Mouse (Mus musculus) bone marrow macrophage, adult 2 months (primary cell): ENCODE measurements around the gene Pak3.

Experiments
- CTCF ChIP-seq: IDR thresholded peaks from 2 replicates; pipeline ENCODE4 v1.5.1; 2012; ENCODE audit warnings: low read depth, mild to moderate bottlenecking, low read length, moderate library complexity
- POLR2A ChIP-seq: IDR thresholded peaks from 2 replicates; pipeline ENCODE4 v1.6.1; 2012; ENCODE audit warnings: mild to moderate bottlenecking, low read depth, low read length, borderline replicate concordance

- TF ChIP-seq CTCF (no peak), POLR2A (no peak)
Measured at GRCm38 (mm10) chrX:143627767-143628166, 109.4 kb downstream of the Pak3 start.
